Mouse (Mus musculus): ENCODE results near the gene Whrn. TPM values are rescaled to one million over a fixed set of nuclear protein-coding genes. Genes with fewer than 3 reads are reported as not detected.

Gene Whrn
- polyA plus RNA-seq, 1 experiment = 16.4 TPM

DNA sequence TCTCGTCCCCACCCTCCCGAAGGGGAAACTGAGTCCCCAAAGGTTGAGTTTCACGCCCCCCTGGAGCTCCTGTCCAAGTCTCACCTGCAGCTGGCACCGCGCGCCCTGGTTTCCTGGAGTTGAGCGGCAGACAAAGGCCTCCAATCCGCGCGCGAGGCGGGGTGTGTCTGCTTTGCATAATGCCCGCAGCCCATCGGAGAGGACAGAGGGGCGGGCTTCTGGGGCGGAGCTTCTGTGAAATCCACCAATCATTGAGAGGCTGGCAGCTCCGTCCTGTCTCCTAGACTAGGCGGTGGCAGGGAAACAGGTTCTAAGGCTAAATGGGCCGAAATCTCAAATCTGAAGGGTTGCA lies 85.2 kb downstream of the Whrn start:
- Histone ChIP-seq H3K27ac (ENCODE audit: insufficient read depth, low read length) (peak overlapping the region; percentile 73), H3K4me1 (ENCODE audit: control insufficient read depth, insufficient read depth, insufficient read length) (peaks cover 23% of the 10 kb centered on the region), H3K36me3 (ENCODE audit: control insufficient read depth, insufficient read depth, low read length) (no peaks in the 10 kb centered on the region), H3K27me3 (ENCODE audit: control insufficient read depth, insufficient read depth, low read length) (no peaks in the 10 kb centered on the region), H3K4me3 (ENCODE audit: extremely low read depth, insufficient read depth, insufficient read length) (peak overlapping the region; percentile 85)
- TF ChIP-seq POLR2A (IDR thresholded peaks at IDR 0.05; ENCODE audit: low read depth, low read length) (peak; percentile 22), CTCF (IDR thresholded peaks at IDR 0.05; ENCODE audit: extremely low read depth, insufficient read depth, insufficient read length, insufficient replicate concordance) (no peak)
- DNase-seq (ENCODE audit: low read depth in 1 of 2, low spot score in 2 of 2) = peak; percentile 89 to 97
- under 1% methylated on average over 19 of the region's 19 CpGs for WGBS

DNA sequence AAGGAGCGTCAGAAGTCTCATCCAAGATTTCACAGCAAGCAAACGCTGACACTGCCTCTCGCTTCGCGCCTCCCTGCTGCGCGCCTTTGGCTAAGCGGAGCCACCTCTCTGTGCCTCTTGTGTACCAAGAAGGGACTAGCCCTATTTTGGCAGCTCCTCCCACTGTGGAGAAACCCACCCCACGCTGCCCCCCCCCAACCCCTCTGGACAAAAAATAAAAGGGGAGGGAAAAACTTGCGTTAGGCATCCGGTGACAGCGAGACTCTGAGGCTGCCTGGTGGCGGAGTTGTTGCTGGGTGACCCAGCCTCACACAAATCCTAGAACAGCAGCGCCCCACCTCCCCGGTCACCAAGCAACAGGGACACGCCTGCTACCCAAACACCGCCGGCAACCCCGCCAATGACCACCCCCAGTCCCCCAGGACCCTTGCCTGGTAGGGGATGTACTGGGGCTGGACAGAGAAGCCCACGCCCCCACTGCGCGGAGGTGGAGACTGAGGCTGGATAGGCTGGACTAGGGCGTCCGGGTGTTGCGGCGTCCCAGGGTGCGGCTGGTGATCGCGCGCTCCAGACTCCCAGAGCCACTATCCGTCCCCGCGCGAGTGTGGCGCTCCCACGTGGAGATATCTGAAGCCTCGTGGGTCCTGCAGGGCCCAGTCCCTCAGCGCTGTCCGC lies 85.7 kb downstream of the Whrn start:
- WGBS = under 1% methylated on average over 39 of the region's 39 CpGs
- TF ChIP-seq POLR2A (IDR thresholded peaks at IDR 0.05; ENCODE audit: low read depth, low read length) (no peak; the same call in 1 of the 2 replicates), CTCF (IDR thresholded peaks at IDR 0.05; ENCODE audit: extremely low read depth, insufficient read depth, insufficient read length, insufficient replicate concordance) (no peak)
- H3K36me3 ChIP-seq (ENCODE audit: control insufficient read depth, insufficient read depth, low read length) = no peaks in the 10 kb centered on the region
- H3K4me1 ChIP-seq (ENCODE audit: control insufficient read depth, insufficient read depth, insufficient read length) = peaks cover 26% of the 10 kb centered on the region
- no peaks in the 10 kb centered on the region for H3K27me3 ChIP-seq (ENCODE audit: control insufficient read depth, insufficient read depth, low read length)
- DNase-seq (ENCODE audit: low read depth in 1 of 2, low spot score in 2 of 2) = peak; percentile 71
- H3K27ac ChIP-seq (ENCODE audit: insufficient read depth, low read length) = peak overlapping the region; percentile 73
- H3K4me3 ChIP-seq (ENCODE audit: extremely low read depth, insufficient read depth, insufficient read length) = peak overlapping the region; percentile 85

DNA sequence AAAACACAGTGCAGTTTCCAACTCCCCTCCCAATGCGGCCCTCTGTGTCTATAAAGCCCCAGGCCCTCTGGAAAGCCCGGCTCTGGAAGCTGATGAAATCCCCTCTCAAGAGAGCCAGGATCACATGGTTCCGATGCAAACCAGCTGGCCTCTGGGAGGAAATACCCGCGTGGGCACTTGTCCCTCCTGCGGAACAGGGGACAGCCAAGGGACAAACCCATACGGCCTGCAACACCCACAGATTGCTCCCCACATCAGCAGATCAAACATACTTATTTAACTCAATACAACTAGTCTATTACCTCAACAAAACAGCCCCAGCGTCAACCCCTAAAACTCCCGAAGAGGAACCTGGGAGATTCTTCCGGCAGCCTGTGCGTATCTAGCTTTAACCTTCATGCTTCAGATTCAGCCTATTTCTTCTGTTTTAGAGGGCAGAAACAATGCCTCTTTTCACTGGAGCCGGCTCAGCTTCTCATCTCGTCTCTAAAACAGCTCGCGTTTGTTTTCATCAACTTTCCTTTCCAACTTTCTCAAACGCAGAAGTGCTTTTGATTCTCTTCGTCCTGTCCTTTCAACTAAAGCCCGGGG lies 86.4 kb downstream of the Whrn start:
- no peaks in the 10 kb centered on the region for H3K27me3 ChIP-seq (ENCODE audit: control insufficient read depth, insufficient read depth, low read length)
- 4% methylated on average over 18 of the region's 18 CpGs for WGBS

DNA sequence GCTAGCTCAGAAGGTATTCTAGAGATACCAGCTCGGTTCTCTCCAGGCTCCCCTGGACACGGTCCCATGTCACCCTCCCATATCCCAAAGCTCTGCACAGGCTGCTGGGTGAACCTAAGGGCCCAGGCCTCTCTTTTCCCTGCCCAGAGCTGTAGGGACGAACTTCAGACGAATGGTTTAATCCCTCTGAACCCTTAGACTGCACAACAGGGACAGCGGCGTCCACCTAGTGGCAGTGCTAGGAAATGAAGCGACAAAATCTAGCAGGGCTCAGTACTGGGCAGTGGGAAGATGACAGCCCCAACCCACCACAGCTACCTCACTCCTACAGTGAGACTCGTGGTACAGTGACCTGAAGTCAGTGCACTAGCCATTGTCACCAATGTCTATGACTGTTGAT lies 87.1 kb downstream of the Whrn start:
- TF ChIP-seq CTCF (IDR thresholded peaks at IDR 0.05; ENCODE audit: extremely low read depth, insufficient read depth, insufficient read length, insufficient replicate concordance) = peak; percentile 75; the same call in 1 of the 2 replicates
- no peak for TF ChIP-seq POLR2A (IDR thresholded peaks at IDR 0.05; ENCODE audit: low read depth, low read length)
- no peaks in the 10 kb centered on the region for H3K36me3 ChIP-seq (ENCODE audit: control insufficient read depth, insufficient read depth, low read length)

More for the DNA sequence above, 86.4 kb downstream of the Whrn start:
- Histone ChIP-seq H3K36me3 (ENCODE audit: control insufficient read depth, insufficient read depth, low read length) (no peaks in the 10 kb centered on the region), H3K27ac (ENCODE audit: insufficient read depth, low read length) (peak overlapping the region; percentile 70), H3K4me3 (ENCODE audit: extremely low read depth, insufficient read depth, insufficient read length) (peak overlapping the region; percentile 85), H3K4me1 (ENCODE audit: control insufficient read depth, insufficient read depth, insufficient read length) (peaks cover 32% of the 10 kb centered on the region)
- TF ChIP-seq POLR2A (IDR thresholded peaks at IDR 0.05; ENCODE audit: low read depth, low read length) (no peak), CTCF (IDR thresholded peaks at IDR 0.05; ENCODE audit: extremely low read depth, insufficient read depth, insufficient read length, insufficient replicate concordance) (no peak)
- DNase-seq (ENCODE audit: low read depth in 1 of 2, low spot score in 2 of 2) = no peak

DNA sequence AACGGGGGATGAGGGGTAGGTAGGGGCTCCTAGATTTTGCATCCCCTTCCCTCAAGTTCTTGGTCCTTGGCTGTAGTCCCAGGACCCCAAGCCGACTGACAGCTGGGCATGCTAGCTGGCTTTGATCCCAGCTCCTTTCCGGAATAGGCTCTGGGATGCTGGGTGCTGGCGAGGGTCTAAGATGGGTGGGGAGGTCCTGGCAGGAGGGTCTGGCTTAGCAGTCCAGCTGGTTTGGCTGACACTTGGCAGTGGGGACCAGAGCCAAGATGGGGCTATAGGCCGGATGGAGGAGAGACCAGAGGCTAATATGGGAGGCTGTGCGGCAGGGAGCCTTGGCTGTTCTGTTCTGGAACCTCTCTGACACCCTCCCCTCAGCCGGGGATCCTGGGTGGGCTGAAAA lies 87.5 kb downstream of the Whrn start:
- Histone ChIP-seq H3K36me3 (ENCODE audit: control insufficient read depth, insufficient read depth, low read length) (no peaks in the 10 kb centered on the region), H3K4me3 (ENCODE audit: extremely low read depth, insufficient read depth, insufficient read length) (no peak overlapping the region), H3K4me1 (ENCODE audit: control insufficient read depth, insufficient read depth, insufficient read length) (peaks cover 42% of the 10 kb centered on the region), H3K27me3 (ENCODE audit: control insufficient read depth, insufficient read depth, low read length) (no peaks in the 10 kb centered on the region), H3K27ac (ENCODE audit: insufficient read depth, low read length) (peak overlapping the region; percentile 52)
- TF ChIP-seq CTCF (IDR thresholded peaks at IDR 0.05; ENCODE audit: extremely low read depth, insufficient read depth, insufficient read length, insufficient replicate concordance) (no peak), POLR2A (IDR thresholded peaks at IDR 0.05; ENCODE audit: low read depth, low read length) (no peak)
- WGBS = 73% methylated on average over 7 of the region's 7 CpGs
- DNase-seq (ENCODE audit: low read depth in 1 of 2, low spot score in 2 of 2) = no peak

More for the DNA sequence above, 87.1 kb downstream of the Whrn start:
- Histone ChIP-seq H3K27ac (ENCODE audit: insufficient read depth, low read length) (peak overlapping the region; percentile 70), H3K4me1 (ENCODE audit: control insufficient read depth, insufficient read depth, insufficient read length) (peaks cover 38% of the 10 kb centered on the region), H3K4me3 (ENCODE audit: extremely low read depth, insufficient read depth, insufficient read length) (peak overlapping the region; percentile 31; the same call in 1 of the 2 replicates), H3K27me3 (ENCODE audit: control insufficient read depth, insufficient read depth, low read length) (no peaks in the 10 kb centered on the region)
- peak in 1 of 2 experiments; percentile 75 for DNase-seq (ENCODE audit: low read depth in 1 of 2, low spot score in 2 of 2)
- 9% methylated on average over 8 of the region's 8 CpGs for WGBS

DNA sequence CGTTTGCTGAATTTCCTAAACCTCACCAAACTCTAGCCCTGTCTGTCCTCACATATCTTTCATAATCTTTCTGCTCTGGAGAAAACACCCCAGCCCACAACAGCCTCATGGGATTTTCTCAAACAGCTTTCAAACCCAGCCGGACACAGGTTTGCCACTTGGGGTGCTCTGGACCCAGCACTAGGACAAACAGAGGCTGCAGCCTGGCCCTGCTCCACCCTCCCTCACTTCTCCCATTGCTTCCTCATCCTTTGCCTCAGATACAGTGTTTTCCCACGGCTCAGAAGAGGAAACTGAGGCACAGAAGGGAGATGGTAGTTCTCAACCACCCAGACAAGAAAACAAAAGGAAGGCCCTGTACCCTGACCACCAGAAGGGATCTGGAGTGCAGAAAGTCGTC lies 90.1 kb downstream of the Whrn start:
- WGBS = 20% methylated on average over 4 of the region's 4 CpGs
- no peaks in the 10 kb centered on the region for H3K27me3 ChIP-seq (ENCODE audit: control insufficient read depth, insufficient read depth, low read length)
- no peak for DNase-seq (ENCODE audit: low read depth in 1 of 2, low spot score in 2 of 2)
- no peaks in the 10 kb centered on the region for H3K36me3 ChIP-seq (ENCODE audit: control insufficient read depth, insufficient read depth, low read length)
- no peak for TF ChIP-seq POLR2A (IDR thresholded peaks at IDR 0.05; ENCODE audit: low read depth, low read length)
- peak overlapping the region; percentile 99 for H3K27ac ChIP-seq (ENCODE audit: insufficient read depth, low read length)
- peaks cover 42% of the 10 kb centered on the region for H3K4me1 ChIP-seq (ENCODE audit: control insufficient read depth, insufficient read depth, insufficient read length)
- no peak overlapping the region for H3K4me3 ChIP-seq (ENCODE audit: extremely low read depth, insufficient read depth, insufficient read length)

DNA sequence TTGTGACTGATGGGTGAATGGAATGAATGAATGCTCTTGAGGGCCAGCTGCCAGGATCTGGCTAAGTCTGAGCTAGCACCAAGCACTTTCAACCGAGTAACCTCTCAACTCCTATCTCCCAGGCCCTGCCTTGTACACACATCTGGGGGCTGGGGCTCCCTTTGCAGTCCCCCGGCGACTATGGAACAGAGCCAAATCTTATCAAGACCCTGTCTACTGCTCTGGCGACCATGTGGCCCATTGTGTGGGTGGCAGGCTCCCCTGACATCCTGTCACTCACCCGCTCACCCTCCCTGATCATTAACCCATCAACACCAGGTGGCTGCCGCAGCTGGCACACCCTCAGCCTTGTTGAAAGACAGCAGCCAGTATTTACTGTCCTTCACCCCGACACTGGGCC lies 90.7 kb downstream of the Whrn start:
- Histone ChIP-seq H3K4me1 (ENCODE audit: control insufficient read depth, insufficient read depth, insufficient read length) (peaks cover 42% of the 10 kb centered on the region), H3K27me3 (ENCODE audit: control insufficient read depth, insufficient read depth, low read length) (no peaks in the 10 kb centered on the region), H3K4me3 (ENCODE audit: extremely low read depth, insufficient read depth, insufficient read length) (peak overlapping the region; percentile 32; the same call in 1 of the 2 replicates), H3K36me3 (ENCODE audit: control insufficient read depth, insufficient read depth, low read length) (no peaks in the 10 kb centered on the region), H3K27ac (ENCODE audit: insufficient read depth, low read length) (peak overlapping the region; percentile 99)
- DNase-seq (ENCODE audit: low read depth in 1 of 2, low spot score in 2 of 2) = peak in 1 of 2 experiments; percentile 82
- 6% methylated on average over 7 of the region's 7 CpGs for WGBS
- TF ChIP-seq CTCF (IDR thresholded peaks at IDR 0.05; ENCODE audit: extremely low read depth, insufficient read depth, insufficient read length, insufficient replicate concordance) (no peak), POLR2A (IDR thresholded peaks at IDR 0.05; ENCODE audit: low read depth, low read length) (peak; percentile 5; the same call in 1 of the 2 replicates)

All from spleen, adult 2 months (tissue).